Mouse (Mus musculus) intestine, postnatal 0 days (tissue): ENCODE results near the gene Il12b. TPM values are rescaled to one million over a fixed set of nuclear protein-coding genes. Genes with fewer than 3 reads are reported as not detected.

ENCODE experiments used
- ATAC-seq: fragments of 200-750 bp; cut with Nextera tagmentation; 2 replicates; pipeline ENCODE4 v1.8.0; 2017; ENCODE audit warnings: mild to moderate bottlenecking, moderate TSS enrichment, moderate library complexity
- H3K27ac ChIP-seq: fragments of 300-500 bp; sonication (generic); 2 replicates; pipeline ENCODE4 v1.5.1; 2014; ENCODE audit warnings: mild to moderate bottlenecking, low read depth, low read length, moderate library complexity
- H3K27me3 ChIP-seq: fragments of 300-500 bp; sonication (generic); replicated peaks from 2 replicates; pipeline ENCODE4 v1.6.1; 2014; ENCODE audit warnings: low read length, mixed read lengths; ENCODE audit not compliant: control insufficient read depth, insufficient read depth
- H3K36me3 ChIP-seq: fragments of 300-500 bp; sonication (generic); 2 replicates; pipeline ENCODE4 v1.6.1; 2014; ENCODE audit warnings: mild to moderate bottlenecking, moderate library complexity; ENCODE audit not compliant: control insufficient read depth, insufficient read depth
- H3K4me1 ChIP-seq: fragments of 300-500 bp; sonication (generic); replicated peaks from 2 replicates; pipeline ENCODE4 v1.6.1; 2014; ENCODE audit warnings: antibody characterized with exemption, low read length, mixed read lengths; ENCODE audit not compliant: control insufficient read depth, insufficient read depth
- H3K4me2 ChIP-seq: fragments of 300-500 bp; sonication (generic); replicated peaks from 2 replicates; pipeline ENCODE4 v1.6.1; 2014; ENCODE audit warnings: low read depth, mild to moderate bottlenecking, moderate library complexity
- H3K4me3 ChIP-seq: fragments of 300-500 bp; sonication (generic); 2 replicates; pipeline ENCODE4 v1.5.1; 2014; ENCODE audit warnings: low read depth, low read length
- H3K9ac ChIP-seq: fragments of 300-500 bp; sonication (generic); 2 replicates; pipeline ENCODE4 v1.6.1; 2014; ENCODE audit warnings: mild to moderate bottlenecking, low read depth, low read length
- H3K9me3 ChIP-seq: fragments of 300-500 bp; sonication (generic); 2 replicates; pipeline ENCODE4 v1.6.1; 2016; ENCODE audit warnings: mixed run types; ENCODE audit not compliant: control insufficient read depth
- CTCF ChIP-seq: sonication (generic); IDR thresholded peaks from 2 replicates; pipeline ENCODE4 v1.5.1; 2016; ENCODE audit warnings: low read depth, mild to moderate bottlenecking, control low read depth, antibody characterized with exemption, moderate library complexity
- WGBS: fragments of 180-500 bp; shearing (Covaris S2); extraction: QIAGEN DNeasy Blood & Tissue Kit; methylation state at CpG from one replicate; pipeline ENCODE4 v1.1.7; 2014; 5-methylcytosine and 5-hydroxymethylcytosine counted together
- polyA plus RNA-seq: library from polyadenylated mRNA; unstranded; fragments of >200 nt; fragmentation: Nextera tagmentation; extraction: Ambion mirVana; gene quantifications from 2 replicates; pipeline ENCODE4 v1.2.1, GENCODE M21; 2015

Gene Il12b
- polyA plus RNA-seq, 1 experiment from 2014 or later: not detected

DNA sequence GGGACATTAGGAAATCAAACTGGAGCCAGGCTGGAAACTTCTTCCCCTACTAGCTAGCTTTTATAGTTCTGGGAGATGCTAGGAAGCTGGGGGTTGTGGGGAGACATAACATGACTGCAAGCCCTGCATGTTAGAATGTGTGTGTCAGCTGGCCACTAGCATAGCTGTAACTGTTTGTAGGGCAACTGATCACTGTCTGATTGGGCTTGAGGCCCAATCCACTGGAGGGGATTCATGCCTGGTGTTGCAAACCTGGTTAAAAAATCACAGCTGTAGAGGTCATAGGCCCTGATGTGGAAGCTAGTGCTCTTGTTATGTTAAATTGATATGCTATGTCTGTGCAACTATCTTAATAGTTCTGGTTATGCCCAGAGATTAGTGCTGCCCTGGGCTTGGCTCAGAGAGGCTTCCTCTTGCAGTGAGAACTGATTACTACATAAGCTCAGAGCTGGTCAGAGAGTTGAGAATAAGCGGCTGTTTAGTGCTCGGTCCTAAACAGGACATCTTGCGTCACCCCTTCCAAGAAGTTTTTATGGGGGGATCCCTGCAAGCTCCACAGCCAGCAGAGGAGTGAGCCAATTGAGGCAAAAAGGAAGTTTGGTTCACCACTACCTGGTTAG lies 19.3 kb upstream of the Il12b start:
- Histone ChIP-seq H3K4me2 (no peak overlapping the region), H3K9me3 (no peaks in the 10 kb centered on the region), H3K9ac (no peak overlapping the region), H3K27me3 (no peaks in the 10 kb centered on the region), H3K36me3 (no peaks in the 10 kb centered on the region), H3K27ac (no peak overlapping the region), H3K4me3 (no peak overlapping the region), H3K4me1 (no peaks in the 10 kb centered on the region)
- ATAC-seq: no peak
- no peak for TF ChIP-seq CTCF
- WGBS: 81% methylated on average over 3 of the region's 3 CpGs

GRCm38 (mm10) chr11:44382200-44382599 lies 17.7 kb upstream of the Il12b start:
- Histone ChIP-seq H3K27ac (no peak overlapping the region), H3K36me3 (no peaks in the 10 kb centered on the region), H3K4me2 (no peak overlapping the region), H3K4me3 (no peak overlapping the region), H3K4me1 (no peaks in the 10 kb centered on the region), H3K9ac (no peak overlapping the region), H3K9me3 (no peaks in the 10 kb centered on the region), H3K27me3 (no peaks in the 10 kb centered on the region)
- no peak for ATAC-seq
- WGBS: 53% methylated on average over 3 of the region's 3 CpGs
- TF ChIP-seq CTCF: no peak

GRCm38 (mm10) chr11:44387031-44387430 lies 12.8 kb upstream of the Il12b start:
- Histone ChIP-seq H3K4me2 (no peak overlapping the region), H3K4me1 (no peaks in the 10 kb centered on the region), H3K9ac (no peak overlapping the region), H3K4me3 (no peak overlapping the region), H3K27ac (no peak overlapping the region), H3K9me3 (no peaks in the 10 kb centered on the region), H3K36me3 (no peaks in the 10 kb centered on the region), H3K27me3 (no peaks in the 10 kb centered on the region)
- no peak for TF ChIP-seq CTCF
- no peak for ATAC-seq
- WGBS: 87% methylated on average over 2 of the region's 2 CpGs

GRCm38 (mm10) chr11:44389993-44390701 lies 9.7 kb upstream of the Il12b start:
- H3K9ac ChIP-seq: no peak overlapping the region
- no peaks in the 10 kb centered on the region for H3K27me3 ChIP-seq
- no peak overlapping the region for H3K4me3 ChIP-seq
- ATAC-seq: no peak
- H3K9me3 ChIP-seq: no peaks in the 10 kb centered on the region
- H3K27ac ChIP-seq: no peak overlapping the region
- no peaks in the 10 kb centered on the region for H3K4me1 ChIP-seq
- 55% methylated on average over 6 of the region's 6 CpGs for WGBS
- TF ChIP-seq CTCF: no peak
- no peaks in the 10 kb centered on the region for H3K36me3 ChIP-seq
- H3K4me2 ChIP-seq: no peak overlapping the region

- ATAC-seq: no peak
- no peak overlapping the region for H3K27ac ChIP-seq
- H3K4me3 ChIP-seq: no peak overlapping the region
- no peaks in the 10 kb centered on the region for H3K9me3 ChIP-seq
- TF ChIP-seq CTCF: no peak
- H3K36me3 ChIP-seq: no peaks in the 10 kb centered on the region
- WGBS: 66% methylated on average over 8 of the region's 8 CpGs
- no peak overlapping the region for H3K4me2 ChIP-seq
- no peaks in the 10 kb centered on the region for H3K27me3 ChIP-seq
- H3K4me1 ChIP-seq: no peaks in the 10 kb centered on the region
- H3K9ac ChIP-seq: no peak overlapping the region
Measured at GRCm38 (mm10) chr11:44393101-44393810, 6.6 kb upstream of the Il12b start.

DNA sequence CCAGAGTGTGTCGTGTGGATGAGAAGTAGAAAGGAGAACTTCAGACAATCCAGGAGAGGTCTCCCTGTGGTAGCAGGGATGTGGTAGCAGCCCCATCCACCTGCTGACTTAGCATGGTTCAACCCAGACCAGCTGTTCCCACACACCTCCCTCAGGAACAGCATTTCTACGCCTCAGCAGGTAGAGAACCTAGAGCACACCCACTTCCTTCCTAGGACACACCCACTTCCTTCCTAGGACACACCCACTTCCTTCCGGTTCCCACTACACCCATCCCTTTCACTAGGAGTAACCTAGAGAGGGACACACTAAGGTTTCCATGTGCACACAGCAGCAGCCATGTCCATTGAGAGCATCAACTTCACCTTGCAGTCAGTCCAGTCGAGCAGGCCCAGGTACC lies 4.5 kb upstream of the Il12b start:
- no peak overlapping the region for H3K27ac ChIP-seq
- H3K4me2 ChIP-seq: no peak overlapping the region
- 78% methylated on average over 4 of the region's 4 CpGs for WGBS
- H3K36me3 ChIP-seq: no peaks in the 10 kb centered on the region
- H3K4me1 ChIP-seq: no peaks in the 10 kb centered on the region; the same call in 1 of the 2 replicates
- ATAC-seq: no peak
- no peaks in the 10 kb centered on the region for H3K27me3 ChIP-seq
- no peak for TF ChIP-seq CTCF
- no peak overlapping the region for H3K9ac ChIP-seq
- H3K4me3 ChIP-seq: no peak overlapping the region
- no peaks in the 10 kb centered on the region for H3K9me3 ChIP-seq
